Mouse (Mus musculus): ENCODE data around the gene Popdc3. TPM values are rescaled to one million over a fixed set of nuclear protein-coding genes. Genes with fewer than 3 reads are reported as not detected.

The Popdc3 gene
- polyA plus RNA-seq, 1 experiment: not detected

DNA sequence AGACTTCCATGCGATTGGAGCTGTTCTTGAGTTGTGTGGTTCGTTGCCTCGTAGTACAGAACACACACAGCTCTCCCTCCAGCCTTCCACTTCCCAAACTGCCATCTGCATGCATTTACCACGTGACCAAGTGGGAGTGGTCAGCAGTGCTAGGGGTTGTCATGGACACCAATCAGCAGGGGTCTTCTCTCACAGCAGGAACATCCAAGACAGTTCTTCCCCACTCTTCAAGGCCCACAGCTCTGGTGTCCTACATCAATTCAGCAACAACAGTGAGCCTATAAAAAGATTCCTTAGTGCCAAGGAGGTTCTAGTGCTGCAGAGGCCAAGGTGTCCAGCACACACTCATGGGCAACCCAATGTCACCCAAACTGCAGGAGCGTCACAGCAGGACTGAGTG, 26.8 kb upstream of the Popdc3 start:
- H3K4me1 ChIP-seq (ENCODE audit: control insufficient read depth, insufficient read depth, low read length): no peaks in the 10 kb centered on the region
- H3K27ac ChIP-seq (ENCODE audit: insufficient read depth, low read depth, low read length): no peak overlapping the region
- TF ChIP-seq CTCF (IDR thresholded peaks at IDR 0.05; ENCODE audit: low read depth, low read length) (no peak), POLR2A (IDR thresholded peaks at IDR 0.05; ENCODE audit: borderline replicate concordance, low read depth, low read length) (no peak)
- no peak overlapping the region for H3K4me3 ChIP-seq (ENCODE audit: insufficient read depth, low read length)

DNA sequence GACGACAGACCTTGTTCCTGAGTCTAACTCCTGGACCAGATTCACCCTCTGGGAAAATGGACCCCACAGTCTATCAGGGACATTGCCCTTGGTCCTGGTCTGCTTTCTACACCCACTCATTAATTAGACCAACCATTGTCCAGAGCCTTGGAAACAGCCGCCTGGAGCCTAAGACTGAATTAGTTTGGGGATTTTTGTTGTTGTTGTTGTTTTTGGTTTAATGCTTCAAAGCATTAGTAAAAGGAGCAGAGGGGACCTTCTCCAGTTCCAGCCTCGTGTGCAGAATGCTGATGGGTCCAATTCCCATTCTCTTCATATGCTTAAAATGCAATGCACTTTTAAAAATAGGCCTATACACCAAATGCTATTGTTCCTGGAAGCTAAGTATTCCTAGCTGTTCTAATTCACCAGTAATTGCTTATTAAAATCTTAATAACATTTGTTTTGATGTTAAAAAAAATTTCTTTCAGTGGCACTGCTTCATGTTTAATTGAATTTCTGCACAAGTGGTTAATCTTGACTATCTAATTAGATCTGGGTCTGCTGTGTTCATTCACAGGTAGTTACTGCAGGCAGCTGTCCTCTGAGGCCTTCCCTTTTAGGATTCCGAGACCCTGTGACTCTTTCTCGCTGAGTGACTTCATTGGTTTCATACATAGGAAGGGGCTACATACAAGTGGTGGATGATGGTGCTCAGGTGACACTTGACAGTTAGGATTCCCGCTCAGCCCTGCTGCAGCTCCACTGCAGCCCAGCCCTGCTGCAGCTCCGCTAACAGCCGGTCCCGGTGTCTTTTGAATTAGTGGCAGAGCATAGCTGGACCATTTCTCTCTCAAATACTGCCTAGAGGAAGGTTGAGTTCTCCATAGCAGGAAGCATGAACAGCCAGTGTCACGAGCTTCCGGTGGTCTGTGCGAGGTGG, 25.9 kb upstream of the Popdc3 start:
- H3K4me1 ChIP-seq (ENCODE audit: control insufficient read depth, insufficient read depth, low read length): no peaks in the 10 kb centered on the region
- TF ChIP-seq POLR2A (IDR thresholded peaks at IDR 0.05; ENCODE audit: borderline replicate concordance, low read depth, low read length) (no peak), CTCF (IDR thresholded peaks at IDR 0.05; ENCODE audit: low read depth, low read length) (no peak)
- H3K4me3 ChIP-seq (ENCODE audit: insufficient read depth, low read length): no peak overlapping the region
- H3K27ac ChIP-seq (ENCODE audit: insufficient read depth, low read depth, low read length): no peak overlapping the region

DNA sequence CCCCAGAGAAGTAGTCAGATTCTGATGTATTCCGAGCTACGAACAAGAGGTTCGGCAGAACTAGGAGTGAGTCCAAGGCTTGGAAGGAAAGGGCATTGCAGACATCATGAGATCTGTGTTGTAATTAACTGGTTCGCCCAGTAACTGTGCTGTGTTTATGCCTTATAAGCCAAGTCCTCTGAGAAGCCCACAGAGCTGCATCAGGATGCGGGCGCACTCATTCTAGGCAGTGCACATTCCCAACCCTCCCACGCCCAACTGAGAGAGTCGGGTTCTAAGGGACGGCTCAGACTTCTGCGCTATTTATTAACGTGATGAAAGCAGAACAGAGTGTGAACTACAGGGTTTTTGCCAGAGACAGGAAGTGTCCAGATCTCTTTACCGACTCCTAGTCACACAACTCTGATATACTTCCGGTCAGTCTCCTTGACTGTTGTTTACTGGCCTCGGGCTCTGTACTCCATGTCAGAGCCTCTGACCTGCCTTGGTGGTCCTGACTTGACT, 23.3 kb upstream of the Popdc3 start:
- no peak overlapping the region for H3K27ac ChIP-seq (ENCODE audit: insufficient read depth, low read depth, low read length)
- H3K4me3 ChIP-seq (ENCODE audit: insufficient read depth, low read length): no peak overlapping the region
- TF ChIP-seq POLR2A (IDR thresholded peaks at IDR 0.05; ENCODE audit: borderline replicate concordance, low read depth, low read length): no peak
- no peak for TF ChIP-seq CTCF (IDR thresholded peaks at IDR 0.05; ENCODE audit: low read depth, low read length)
- no peaks in the 10 kb centered on the region for H3K4me1 ChIP-seq (ENCODE audit: control insufficient read depth, insufficient read depth, low read length)

DNA sequence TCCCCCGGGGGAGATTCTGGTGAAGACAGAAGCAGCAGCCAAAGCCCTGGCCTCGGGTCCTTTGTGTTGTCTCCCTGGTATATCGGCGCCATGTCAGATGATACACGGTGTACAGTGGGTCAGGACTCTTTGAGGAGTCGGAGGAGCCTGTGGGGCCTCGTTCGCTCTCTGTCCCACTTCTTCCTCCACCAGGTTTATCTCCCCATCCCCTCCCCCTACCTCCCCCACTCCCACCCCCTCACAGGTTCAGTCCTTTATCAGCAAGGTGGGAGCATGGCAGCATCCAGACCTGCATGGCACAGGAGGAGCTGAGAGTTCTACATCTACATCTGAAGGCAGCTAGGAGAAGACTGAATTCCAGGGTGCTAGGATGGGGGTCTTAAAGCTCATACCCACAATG, 12.0 kb upstream of the Popdc3 start:
- Histone ChIP-seq H3K4me3 (ENCODE audit: insufficient read depth, low read length) (no peak overlapping the region), H3K27ac (ENCODE audit: insufficient read depth, low read depth, low read length) (no peak overlapping the region), H3K4me1 (ENCODE audit: control insufficient read depth, insufficient read depth, low read length) (no peaks in the 10 kb centered on the region)
- no peak for TF ChIP-seq CTCF (IDR thresholded peaks at IDR 0.05; ENCODE audit: low read depth, low read length)

DNA sequence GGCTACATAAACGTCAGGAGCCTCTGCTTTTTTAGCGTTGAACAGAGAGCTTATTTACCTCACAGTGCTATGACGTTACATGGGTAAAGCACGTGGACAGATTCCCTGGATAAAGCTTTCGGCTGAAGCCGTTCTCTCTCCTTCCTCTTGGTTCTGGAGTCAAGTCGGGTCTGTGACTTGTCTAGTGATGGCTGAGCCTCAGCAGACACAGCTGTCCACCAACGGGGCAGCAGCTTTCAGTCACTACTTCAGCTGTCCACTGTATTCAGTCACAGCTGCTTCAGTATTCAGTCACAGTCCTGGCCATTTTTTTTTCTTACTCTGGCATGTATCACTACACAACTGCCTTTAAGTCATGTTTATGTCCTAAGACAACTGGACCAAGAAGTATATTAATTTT, 4.0 kb upstream of the Popdc3 start:
- Histone ChIP-seq H3K4me3 (ENCODE audit: insufficient read depth, low read length) (no peak overlapping the region), H3K27ac (ENCODE audit: insufficient read depth, low read depth, low read length) (no peak overlapping the region), H3K4me1 (ENCODE audit: control insufficient read depth, insufficient read depth, low read length) (no peaks in the 10 kb centered on the region)
- TF ChIP-seq POLR2A (IDR thresholded peaks at IDR 0.05; ENCODE audit: borderline replicate concordance, low read depth, low read length) (no peak), CTCF (IDR thresholded peaks at IDR 0.05; ENCODE audit: low read depth, low read length) (no peak)

DNA sequence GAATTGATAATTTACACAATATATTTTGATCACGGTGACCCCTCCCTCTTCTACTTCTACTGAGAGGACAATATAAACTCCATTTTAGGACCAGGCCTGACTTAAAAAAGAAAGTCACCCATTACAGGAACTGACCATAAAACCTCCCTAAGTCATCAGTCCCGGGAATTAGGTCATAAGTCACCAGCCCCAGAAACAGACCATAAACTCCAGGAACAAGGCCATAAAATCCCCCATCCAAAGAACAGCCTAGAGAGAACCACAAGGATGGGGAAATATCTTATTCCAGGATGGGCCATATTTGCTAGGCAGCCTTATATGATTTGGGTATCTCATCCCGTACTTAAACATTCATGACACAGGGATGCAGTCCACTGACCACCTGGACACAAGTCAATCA, 3.6 kb upstream of the Popdc3 start:
- Histone ChIP-seq H3K4me1 (ENCODE audit: control insufficient read depth, insufficient read depth, low read length) (no peaks in the 10 kb centered on the region), H3K4me3 (ENCODE audit: insufficient read depth, low read length) (no peak overlapping the region), H3K27ac (ENCODE audit: insufficient read depth, low read depth, low read length) (no peak overlapping the region)
- TF ChIP-seq POLR2A (IDR thresholded peaks at IDR 0.05; ENCODE audit: borderline replicate concordance, low read depth, low read length) (no peak), CTCF (IDR thresholded peaks at IDR 0.05; ENCODE audit: low read depth, low read length) (no peak)

DNA sequence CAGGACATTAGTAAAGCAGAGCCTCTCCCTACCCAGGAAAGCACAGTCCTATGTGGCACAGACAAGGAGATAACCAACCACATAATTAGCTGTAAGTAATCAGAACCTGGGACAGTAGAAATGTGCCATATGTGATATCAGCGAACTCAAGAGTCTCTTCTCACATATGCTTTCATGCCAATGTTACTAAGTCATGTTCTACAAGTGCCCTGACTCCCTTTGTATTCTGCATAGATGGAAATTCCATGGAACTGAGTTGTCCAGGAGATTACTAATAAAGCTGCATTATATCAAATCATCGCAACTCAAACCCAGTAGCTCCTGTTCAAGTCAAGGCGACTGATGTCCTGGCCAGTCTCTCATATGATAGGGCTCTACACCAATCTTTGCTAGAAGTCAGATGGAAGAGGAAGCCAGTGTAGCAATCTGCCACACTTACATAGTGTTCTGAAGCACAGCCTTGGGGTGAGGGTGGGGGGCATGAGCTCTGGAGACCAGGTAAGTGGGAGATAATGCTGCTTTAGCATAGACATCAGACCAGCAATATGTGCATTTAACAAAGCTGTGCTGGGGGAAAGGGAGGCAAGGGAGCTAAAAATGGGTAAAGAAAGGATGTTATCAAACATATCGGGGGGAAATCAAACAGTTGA, 2.9 kb downstream of the Popdc3 start:
- TF ChIP-seq CTCF (IDR thresholded peaks at IDR 0.05; ENCODE audit: low read depth, low read length): no peak
- TF ChIP-seq POLR2A (IDR thresholded peaks at IDR 0.05; ENCODE audit: borderline replicate concordance, low read depth, low read length): no peak
- H3K4me1 ChIP-seq (ENCODE audit: control insufficient read depth, insufficient read depth, low read length): no peaks in the 10 kb centered on the region
- no peak overlapping the region for H3K4me3 ChIP-seq (ENCODE audit: insufficient read depth, low read length)
- H3K27ac ChIP-seq (ENCODE audit: insufficient read depth, low read depth, low read length): no peak overlapping the region

DNA sequence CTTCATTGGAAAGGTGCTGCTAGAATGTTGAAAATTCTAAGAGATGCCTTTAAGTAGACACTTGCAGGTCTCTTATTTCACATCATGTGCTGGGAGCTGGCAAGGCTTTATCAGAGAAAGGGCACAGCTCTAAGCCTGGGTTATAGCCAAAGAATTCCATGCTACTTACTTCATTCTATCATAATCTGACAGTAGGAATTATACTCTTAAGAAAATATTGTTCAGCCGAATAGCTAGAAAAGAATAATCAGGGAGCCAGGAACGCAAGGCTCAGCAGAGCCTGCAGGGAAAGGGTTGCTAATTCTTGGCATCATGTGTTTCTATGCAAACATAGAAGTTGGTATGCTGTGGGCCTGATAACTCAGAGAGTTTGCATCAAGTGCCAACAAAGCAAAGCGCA, 3.4 kb downstream of the Popdc3 start:
- no peak overlapping the region for H3K27ac ChIP-seq (ENCODE audit: insufficient read depth, low read depth, low read length)
- no peak for TF ChIP-seq POLR2A (IDR thresholded peaks at IDR 0.05; ENCODE audit: borderline replicate concordance, low read depth, low read length)
- TF ChIP-seq CTCF (IDR thresholded peaks at IDR 0.05; ENCODE audit: low read depth, low read length): no peak
- H3K4me3 ChIP-seq (ENCODE audit: insufficient read depth, low read length): no peak overlapping the region
- no peaks in the 10 kb centered on the region for H3K4me1 ChIP-seq (ENCODE audit: control insufficient read depth, insufficient read depth, low read length)

DNA sequence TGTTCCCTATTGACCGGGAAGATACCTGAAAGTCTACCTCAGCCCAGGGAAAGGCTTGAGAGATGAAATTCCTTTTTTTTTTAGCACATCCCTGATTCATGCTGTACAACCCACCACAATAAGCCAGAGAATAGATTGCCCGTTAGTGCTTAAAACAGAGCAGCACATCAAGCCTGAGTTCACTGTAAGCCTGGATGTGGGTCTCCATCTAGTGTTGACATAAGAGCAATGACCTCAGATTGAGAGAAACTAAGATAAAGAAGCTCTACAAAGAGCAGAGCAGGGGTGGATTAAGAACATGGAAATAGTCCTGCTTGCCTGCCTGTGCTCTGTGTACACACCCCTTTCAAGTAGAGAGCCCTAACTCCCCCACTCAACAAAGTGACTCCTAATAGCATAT, 7.6 kb downstream of the Popdc3 start:
- TF ChIP-seq POLR2A (IDR thresholded peaks at IDR 0.05; ENCODE audit: borderline replicate concordance, low read depth, low read length) (no peak), CTCF (IDR thresholded peaks at IDR 0.05; ENCODE audit: low read depth, low read length) (no peak)
- H3K4me3 ChIP-seq (ENCODE audit: insufficient read depth, low read length): no peak overlapping the region
- H3K27ac ChIP-seq (ENCODE audit: insufficient read depth, low read depth, low read length): no peak overlapping the region

More for the DNA sequence above, 7.6 kb downstream of the Popdc3 start:
- peaks cover 4% of the 10 kb centered on the region; the same call in 1 of the 2 replicates for H3K4me1 ChIP-seq (ENCODE audit: control insufficient read depth, insufficient read depth, low read length)

Measured in bone marrow macrophage, adult 2 months (primary cell).